In the genomic region with DNA sequence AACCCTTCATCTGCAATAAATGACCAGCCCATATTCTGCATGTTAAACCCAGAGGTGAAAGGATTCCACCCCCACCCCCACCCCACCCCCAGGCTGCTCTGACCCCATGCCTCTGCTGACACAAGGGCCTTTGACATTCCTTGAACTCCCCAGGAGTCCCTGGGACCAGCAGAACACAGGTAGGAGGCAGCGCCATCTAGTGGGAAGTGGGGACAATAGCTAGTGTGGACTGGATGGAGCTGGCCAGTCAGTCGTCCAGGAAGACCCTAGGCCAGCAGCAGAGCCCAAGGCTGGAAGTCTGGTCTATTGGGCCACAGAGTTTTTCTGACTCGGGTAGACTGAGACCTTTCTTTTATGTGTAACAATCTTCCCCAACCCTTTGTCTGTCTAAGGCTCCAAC, we compare ENCODE assay signal across 9 mouse cellular contexts.
DNase-seq lines count a peak whose midpoint lies in the region; ATAC-seq and TF ChIP-seq lines count a peak whose summit lies in the region.
"Had no signal": no experiment of that assay in that cellular context is flagged by ENCODE, and none has a peak within 500 bp of the region (broad histone marks: within the 10 kb centered on the region; RNA-seq: fewer than 3 reads in every experiment).

No protein-coding gene starts in this region.

- no peaks in the 10 kb centered on the region for H3K9me3 ChIP-seq in embryonic facial prominence, embryonic 14.5 days (ENCODE audit: control insufficient read depth, low read length)
- no peaks in the 10 kb centered on the region for H3K9me3 ChIP-seq in liver, embryonic 11.5 days (ENCODE audit: control insufficient read depth, low read length)

- WGBS in spleen, adult 2 months, result 15% methylated on average over 3 of the region's 3 CpGs
- 4% methylated on average over 3 of the region's 3 CpGs for WGBS in bone marrow, adult 2 months
- WGBS in embryonic facial prominence, embryonic 14.5 days, result 12% methylated on average over 3 of the region's 3 CpGs
- WGBS in kidney, adult 2 months, result 19% methylated on average over 3 of the region's 3 CpGs
- 8% methylated on average over 3 of the region's 3 CpGs for WGBS in liver, embryonic 11.5 days

- no peak for TF ChIP-seq POLR2A in spleen, adult 2 months (IDR thresholded peaks at IDR 0.05; ENCODE audit: low read depth, low read length)
- TF ChIP-seq POLR2A in bone marrow, adult 2 months (IDR thresholded peaks at IDR 0.05; ENCODE audit: borderline replicate concordance, control insufficient read depth, low read depth, low read length), result no peak
- TF ChIP-seq POLR2A in kidney, adult 2 months (IDR thresholded peaks at IDR 0.05; ENCODE audit: low read depth, low read length), result no peak

- H3K27me3 ChIP-seq in spleen, adult 2 months (ENCODE audit: control insufficient read depth, insufficient read depth, low read length), result no peaks in the 10 kb centered on the region
- H3K27me3 ChIP-seq in embryonic facial prominence, embryonic 14.5 days (replicated peaks; ENCODE audit: control insufficient read depth, insufficient read depth, low read length), result no peaks in the 10 kb centered on the region
- H3K27me3 ChIP-seq in kidney, adult 2 months (replicated peaks; ENCODE audit: control insufficient read depth, insufficient read depth, low read length), result no peaks in the 10 kb centered on the region
- H3K27me3 ChIP-seq in liver, embryonic 11.5 days (replicated peaks; ENCODE audit: control insufficient read depth, insufficient read depth, low read length), result no peaks in the 10 kb centered on the region

- no peak overlapping the region for H3K27ac ChIP-seq in spleen, adult 2 months (ENCODE audit: insufficient read depth, low read length)
- H3K27ac ChIP-seq in bone marrow, adult 2 months (ENCODE audit: control insufficient read depth, insufficient read depth, low read depth, low read length, poor library complexity), result no peak overlapping the region
- H3K27ac ChIP-seq in embryonic facial prominence, embryonic 14.5 days (replicated peaks; ENCODE audit: low read depth, low read length), result no peak overlapping the region
- H3K27ac ChIP-seq in kidney, adult 2 months (ENCODE audit: insufficient read depth, low read depth, low read length), result no peak overlapping the region
- no peak overlapping the region for H3K27ac ChIP-seq in liver, embryonic 11.5 days (ENCODE audit: low read depth, low read length)

- TF ChIP-seq CTCF in spleen, adult 2 months (IDR thresholded peaks at IDR 0.05; ENCODE audit: extremely low read depth, insufficient read depth, insufficient read length, insufficient replicate concordance), result peak; percentile 36; the same call in 1 of the 2 replicates
- peak; percentile 80 for TF ChIP-seq CTCF in bone marrow, adult 2 months (IDR thresholded peaks at IDR 0.05; ENCODE audit: control insufficient read depth, insufficient read depth, low read length)
- TF ChIP-seq CTCF in kidney, adult 2 months (conservative IDR thresholded peaks at IDR 0.05; ENCODE audit: insufficient read depth, insufficient read length, low read depth, low read length), result peak; percentile 85

- no peak overlapping the region for H3K4me3 ChIP-seq in spleen, adult 2 months (ENCODE audit: extremely low read depth, insufficient read depth, insufficient read length)
- no peak overlapping the region for H3K4me3 ChIP-seq in bone marrow, adult 2 months (replicated peaks; ENCODE audit: control insufficient read depth, low read depth, low read length)
- no peak overlapping the region for H3K4me3 ChIP-seq in embryonic facial prominence, embryonic 14.5 days (ENCODE audit: low read depth, low read length)
- no peak overlapping the region for H3K4me3 ChIP-seq in kidney, adult 2 months (ENCODE audit: insufficient read depth, low read depth, low read length)
- no peak overlapping the region for H3K4me3 ChIP-seq in liver, embryonic 11.5 days (ENCODE audit: low read depth, low read length)
- H3K4me3 ChIP-seq: myocyte had no signal

- H3K4me1 ChIP-seq in spleen, adult 2 months (ENCODE audit: control insufficient read depth, insufficient read depth, insufficient read length), result no peaks in the 10 kb centered on the region
- no peaks in the 10 kb centered on the region; the same call in 1 of the 2 replicates for H3K4me1 ChIP-seq in bone marrow, adult 2 months (ENCODE audit: control insufficient read depth, insufficient read depth, low read length)
- H3K4me1 ChIP-seq in embryonic facial prominence, embryonic 14.5 days (ENCODE audit: control insufficient read depth, insufficient read depth, low read length), result peaks cover 16% of the 10 kb centered on the region
- no peaks in the 10 kb centered on the region for H3K4me1 ChIP-seq in kidney, adult 2 months (ENCODE audit: control insufficient read depth, insufficient read depth, low read length)
- peaks cover 22% of the 10 kb centered on the region for H3K4me1 ChIP-seq in liver, embryonic 11.5 days (replicated peaks; ENCODE audit: control insufficient read depth, insufficient read depth, low read length)

- H3K9ac ChIP-seq in embryonic facial prominence, embryonic 14.5 days (ENCODE audit: low read depth, low read length), result no peak overlapping the region
- no peak overlapping the region for H3K9ac ChIP-seq in liver, embryonic 11.5 days (ENCODE audit: low read depth, low read length)

- peak in 1 of 2 experiments; percentile 18 for DNase-seq in spleen, adult 2 months (ENCODE audit: low read depth in 1 of 2, low spot score in 2 of 2)
- no peak for DNase-seq in spleen, adult 12 weeks (ENCODE audit: low spot score)
- peak; percentile 51 for DNase-seq in embryonic facial prominence, embryonic 14.5 days (ENCODE audit: low spot score)
- DNase-seq in kidney, adult 2 months, result peak; percentile 72
- DNase-seq in liver, embryonic 11.5 days (ENCODE audit: low spot score), result peak; percentile 47
- DNase-seq in retina, adult 2 months (ENCODE audit: low read depth, low spot score), result peak; percentile 51

- no peak overlapping the region for H3K4me2 ChIP-seq in embryonic facial prominence, embryonic 14.5 days (ENCODE audit: low read depth, low read length)
- H3K4me2 ChIP-seq in liver, embryonic 11.5 days, result no peak overlapping the region

- no peaks in the 10 kb centered on the region for H3K36me3 ChIP-seq in spleen, adult 2 months (ENCODE audit: control insufficient read depth, insufficient read depth, low read length)
- no peaks in the 10 kb centered on the region for H3K36me3 ChIP-seq in embryonic facial prominence, embryonic 14.5 days (ENCODE audit: control insufficient read depth, insufficient read depth, low read length)
- no peaks in the 10 kb centered on the region for H3K36me3 ChIP-seq in kidney, adult 2 months (ENCODE audit: control insufficient read depth, insufficient read depth, low read length)
- H3K36me3 ChIP-seq in liver, embryonic 11.5 days (ENCODE audit: control insufficient read depth, insufficient read depth, low read length), result no peaks in the 10 kb centered on the region

- no peak for ATAC-seq in embryonic facial prominence, embryonic 14.5 days (ENCODE audit: low read depth)
- no peak for ATAC-seq in liver, embryonic 11.5 days (replicated peaks; ENCODE audit: low FRiP score)
- ATAC-seq in inflammation-experienced regulatory T-cells, adult 6 months, result no peak
